Mouse (Mus musculus) neural tube, embryonic 10.5 days (tissue): Measurements from ENCODE around the gene Ppp1ca.

Experiments
- DNase-seq: peaks from one replicate; pipeline ENCODE4 v3.0.0-alpha.2; 2017; ENCODE audit warnings: low spot score; ENCODE audit errors: extremely low spot score

Gene Ppp1ca

GRCm38 (mm10) chr19:4211891-4212588 is 20.2 kb downstream of the Ppp1ca start:
- no peak for DNase-seq

GRCm38 (mm10) chr19:4213524-4213974 is 21.7 kb downstream of the Ppp1ca start:
- no peak for DNase-seq

DNA sequence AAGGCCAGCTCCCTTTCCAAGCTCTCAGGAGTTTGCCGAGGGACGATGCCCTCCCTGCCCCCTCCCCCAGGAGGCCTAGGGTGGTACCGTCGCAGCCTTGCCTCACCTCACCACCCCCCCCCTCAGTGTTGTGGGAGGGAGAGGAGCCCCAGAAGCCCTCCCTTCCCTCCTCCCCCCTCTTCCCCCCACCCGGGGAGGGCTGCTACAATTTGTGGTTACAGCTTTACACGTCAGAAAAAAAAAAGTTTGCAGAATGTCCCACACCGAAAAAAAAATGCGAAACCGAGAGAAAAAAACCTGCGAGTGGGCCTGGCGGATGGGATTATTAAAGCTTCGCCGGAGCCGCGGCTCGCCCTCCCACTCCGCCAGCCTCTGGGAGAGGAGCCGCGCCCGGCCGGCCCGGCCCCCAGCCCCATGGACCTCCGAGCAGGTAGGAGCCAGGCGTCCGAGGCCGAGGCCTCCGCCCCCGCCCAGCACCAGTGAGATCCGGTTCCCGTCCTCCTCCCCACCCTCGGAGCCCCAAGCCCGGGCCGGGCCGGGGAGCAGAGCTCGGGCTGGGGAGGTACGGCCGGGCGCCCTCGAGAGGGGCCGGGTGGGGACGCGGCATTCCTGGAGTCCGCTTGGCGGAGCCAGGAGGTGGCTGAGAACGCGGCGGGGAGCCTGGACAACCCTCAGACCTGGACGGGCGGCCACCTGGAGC is 22.4 kb downstream of the Ppp1ca start, which contains the start of the genes Clcf1 and AC109138.7:
Gene Clcf1, plus strand, starts transcription at position 168 of the 700 bp plus-strand sequence.
Gene AC109138.7, plus strand, starts transcription at position 287 of the 700 bp plus-strand sequence.
- no peak for DNase-seq

- peak; percentile 79 for DNase-seq
Measured at GRCm38 (mm10) chr19:4214771-4215450, 23.0 kb downstream of the Ppp1ca start.

GRCm38 (mm10) chr19:4215451-4215840 is 23.6 kb downstream of the Ppp1ca start:
- peak; percentile 68 for DNase-seq

DNA sequence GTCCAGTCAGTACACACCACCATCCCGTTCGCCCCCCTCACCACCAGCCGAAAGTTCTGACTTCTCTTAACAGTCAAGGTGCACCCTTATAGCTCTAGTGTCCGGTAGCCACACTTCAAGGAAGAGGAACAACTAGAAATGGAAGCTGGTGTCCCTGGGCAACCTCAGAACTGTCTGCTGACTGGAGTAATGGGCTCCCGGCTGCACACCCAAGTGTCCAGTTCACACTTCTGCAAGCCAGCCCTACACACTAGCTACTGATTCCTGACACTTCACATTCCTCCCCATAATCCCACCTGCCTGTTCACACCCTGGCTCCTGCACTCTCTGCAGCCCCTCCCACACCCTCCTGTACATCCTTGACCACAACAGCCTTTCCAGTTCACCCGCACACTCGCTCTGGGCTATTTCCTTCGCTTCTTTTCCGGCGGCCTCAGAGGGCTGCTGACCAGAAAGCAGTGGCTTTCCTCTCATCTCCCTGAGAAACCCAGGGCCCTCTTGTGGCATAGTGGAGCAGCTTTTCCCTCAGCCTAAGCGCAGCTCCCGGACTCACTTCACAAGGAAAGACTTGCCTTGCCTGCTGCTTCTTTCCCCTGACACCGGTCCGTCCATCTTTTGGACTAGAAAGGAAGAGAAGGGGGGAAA is 24.3 kb downstream of the Ppp1ca start:
- DNase-seq = peak; percentile 54

- DNase-seq = no peak
Measured at GRCm38 (mm10) chr19:4217140-4217539, 25.3 kb downstream of the Ppp1ca start.

GRCm38 (mm10) chr19:4217855-4218254 is 26.0 kb downstream of the Ppp1ca start:
- no peak for DNase-seq

DNA sequence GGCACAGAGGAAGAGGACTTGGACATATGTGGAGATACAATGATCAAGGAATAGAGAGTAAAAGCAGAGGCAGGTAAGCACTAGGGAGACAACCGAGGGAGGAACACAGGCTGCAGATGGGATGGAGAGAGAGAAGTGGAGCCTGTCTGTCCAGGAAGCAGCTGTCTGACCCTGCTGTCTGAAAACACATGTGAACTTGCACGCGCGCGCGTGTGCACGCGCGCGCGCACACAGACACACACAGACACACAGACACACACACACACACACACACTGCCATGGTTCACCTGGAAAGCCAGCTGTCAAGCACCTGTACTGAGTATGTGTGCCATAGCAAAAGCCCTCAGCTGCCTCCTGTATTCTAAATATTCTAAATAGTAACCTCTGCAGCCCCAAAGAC is 26.4 kb downstream of the Ppp1ca start:
- DNase-seq = no peak

- no peak for DNase-seq
Measured at GRCm38 (mm10) chr19:4218784-4219183, 26.9 kb downstream of the Ppp1ca start.

- no peak for DNase-seq
Measured at GRCm38 (mm10) chr19:4219943-4220342, 28.1 kb downstream of the Ppp1ca start.

DNA sequence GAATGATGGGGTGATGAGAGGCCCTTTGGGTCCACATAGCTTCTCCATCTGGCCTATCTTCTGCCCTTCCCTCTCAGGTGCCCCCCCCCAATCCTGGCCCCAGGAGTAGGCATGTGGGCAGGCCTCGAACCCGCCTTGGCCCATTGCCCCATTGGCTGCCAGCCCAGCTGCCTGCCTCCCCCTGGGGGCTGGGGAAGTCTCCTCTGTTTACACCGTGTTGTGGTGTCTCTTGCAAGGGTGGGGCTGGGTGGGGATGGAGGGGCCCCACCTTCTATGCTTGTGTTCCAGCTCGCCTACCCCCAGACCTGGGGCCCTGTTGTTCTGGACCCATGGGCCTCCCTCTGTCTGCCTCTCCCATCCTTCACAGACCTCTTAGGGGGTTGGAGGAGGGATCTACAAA is 28.6 kb downstream of the Ppp1ca start:
- DNase-seq = no peak

DNA sequence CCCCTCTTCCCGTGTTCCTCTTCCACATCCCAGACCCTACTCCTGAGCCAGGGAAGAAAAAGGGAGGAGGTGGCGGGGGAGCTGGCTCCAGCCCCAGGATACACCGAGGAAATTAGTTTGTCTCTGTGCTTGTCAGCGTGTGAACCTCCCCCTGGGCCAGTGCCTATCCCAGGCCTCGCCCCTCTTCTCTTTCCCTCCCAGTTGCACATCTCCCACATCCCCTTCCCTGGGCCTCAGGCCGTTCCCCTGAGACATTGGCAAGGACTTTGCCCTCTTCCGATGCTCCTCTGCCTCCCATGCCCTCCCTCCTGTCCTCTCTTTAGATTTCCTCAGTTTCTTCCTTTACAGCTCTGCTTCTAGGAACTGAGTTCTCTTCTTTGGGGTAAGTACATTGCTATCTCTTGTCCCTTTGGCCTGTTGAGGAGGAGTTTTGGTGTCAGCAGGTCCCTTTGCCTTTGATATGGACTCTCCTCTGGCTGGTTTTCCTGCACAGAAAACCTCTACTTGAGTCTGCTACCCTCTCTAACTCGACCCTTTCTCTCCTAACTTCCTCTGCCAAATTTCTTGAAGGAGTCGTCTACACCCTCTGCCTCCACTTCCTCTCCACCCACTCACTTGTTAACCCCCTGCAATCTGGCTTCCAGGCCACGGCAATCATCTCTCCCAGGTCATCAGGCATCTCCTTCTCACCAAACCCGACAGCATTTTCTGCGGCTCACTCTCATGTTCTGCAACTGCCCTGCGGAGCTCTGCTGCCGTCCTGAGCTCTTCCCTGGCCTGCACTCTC is 29.3 kb downstream of the Ppp1ca start:
- DNase-seq = no peak

- no peak for DNase-seq
Measured at GRCm38 (mm10) chr19:4222165-4222564, 30.3 kb downstream of the Ppp1ca start.

- no peak for DNase-seq
Measured at GRCm38 (mm10) chr19:4226779-4227178, 34.9 kb downstream of the Ppp1ca start.

- no peak for DNase-seq
Measured at GRCm38 (mm10) chr19:4227446-4227845, 35.6 kb downstream of the Ppp1ca start.

GRCm38 (mm10) chr19:4227894-4228678 is 36.2 kb downstream of the Ppp1ca start:
- peak; percentile 65 for DNase-seq

DNA sequence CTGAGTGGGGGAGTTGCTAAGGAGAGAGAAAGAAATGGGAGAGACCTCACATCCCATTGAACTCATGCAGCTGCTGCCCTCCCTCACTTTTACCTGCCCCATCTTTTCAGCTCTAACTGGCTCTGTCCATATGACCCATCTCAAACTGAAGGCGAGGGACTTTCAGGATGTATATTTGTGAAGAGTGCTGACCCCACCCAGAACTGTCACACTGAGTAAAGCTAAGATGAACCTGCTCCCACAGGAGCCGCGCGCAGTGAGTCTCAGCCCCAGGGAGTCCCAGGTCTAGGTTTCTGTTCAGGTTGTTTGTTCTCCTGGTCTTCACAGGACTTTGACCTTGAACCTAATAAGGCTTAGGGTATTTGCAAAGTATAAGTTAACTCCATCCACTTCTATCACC is 37.0 kb downstream of the Ppp1ca start:
- DNase-seq = no peak

DNA sequence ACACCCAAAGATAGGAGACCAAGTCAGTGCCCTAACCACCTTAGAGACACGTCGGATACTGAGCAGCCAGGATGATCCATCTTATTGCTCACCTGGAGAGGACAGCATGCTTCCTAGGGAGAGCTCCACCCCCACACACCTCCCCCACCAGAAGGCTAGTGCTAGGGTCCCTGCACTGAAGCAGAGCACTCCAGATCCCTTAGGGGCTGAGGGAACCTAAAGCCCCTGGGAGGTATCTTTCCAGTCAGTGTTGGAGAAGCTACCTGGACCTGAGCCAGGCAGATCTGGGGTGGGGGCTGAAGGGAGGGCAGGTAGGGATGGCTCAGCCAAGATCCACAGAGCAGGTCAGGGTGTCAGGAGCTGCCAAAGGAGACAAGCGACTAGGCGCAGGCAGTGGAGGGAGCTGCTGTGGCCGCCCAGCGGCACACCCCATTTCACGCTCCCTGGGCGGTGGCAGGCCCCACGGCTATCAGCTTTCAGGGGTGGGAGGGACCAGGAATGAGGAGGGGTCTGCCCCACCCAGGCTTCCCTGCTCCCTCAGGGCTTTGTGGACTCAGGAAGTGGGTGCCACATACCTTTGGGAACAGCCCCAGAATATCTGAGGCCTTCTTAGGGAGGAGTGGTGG is 37.7 kb downstream of the Ppp1ca start:
- DNase-seq = no peak

- DNase-seq = no peak
Measured at GRCm38 (mm10) chr19:4230415-4230814, 38.5 kb downstream of the Ppp1ca start.
